Mouse (Mus musculus) kidney, embryonic 15.5 days (tissue): Measurements from ENCODE around the gene Crisp1. TPM values are rescaled to one million over a fixed set of nuclear protein-coding genes. Genes with fewer than 3 reads are reported as not detected.

Source experiments
- ATAC-seq: fragments of 200-750 bp; cut with Nextera tagmentation; replicated peaks from 2 replicates; pipeline ENCODE4 v1.8.0; 2017; ENCODE audit warnings: moderate TSS enrichment; ENCODE audit not compliant: low FRiP score
- H3K27ac ChIP-seq: fragments of 300-500 bp; sonication (generic); 2 replicates; pipeline ENCODE4 v1.5.1; 2015; ENCODE audit warnings: mild to moderate bottlenecking, inconsistent platforms
- H3K27me3 ChIP-seq: fragments of 300-500 bp; sonication (generic); 2 replicates; pipeline ENCODE4 v1.6.1; 2015; ENCODE audit warnings: inconsistent platforms
- H3K36me3 ChIP-seq: fragments of 300-500 bp; sonication (generic); 2 replicates; pipeline ENCODE4 v1.6.1; 2015; ENCODE audit warnings: inconsistent platforms
- H3K4me1 ChIP-seq: fragments of 300-500 bp; sonication (generic); 2 replicates; pipeline ENCODE4 v1.6.1; 2015; ENCODE audit warnings: inconsistent platforms
- H3K4me2 ChIP-seq: fragments of 300-500 bp; sonication (generic); 2 replicates; pipeline ENCODE4 v1.6.1; 2015; ENCODE audit warnings: moderate library complexity, mild to moderate bottlenecking, inconsistent platforms
- H3K4me3 ChIP-seq: fragments of 300-500 bp; sonication (generic); replicated peaks from 2 replicates; pipeline ENCODE4 v1.5.1; 2015; ENCODE audit warnings: mild to moderate bottlenecking, inconsistent platforms
- H3K9ac ChIP-seq: fragments of 300-500 bp; sonication (generic); 2 replicates; pipeline ENCODE4 v1.6.1; 2015; ENCODE audit warnings: mild to moderate bottlenecking, inconsistent platforms
- H3K9me3 ChIP-seq: fragments of 300-500 bp; sonication (generic); replicated peaks from 2 replicates; pipeline ENCODE4 v1.6.1; 2016; ENCODE audit warnings: inconsistent platforms
- WGBS: fragments of 180-500 bp; shearing (Covaris S2); methylation state at CpG from one replicate; pipeline ENCODE4 v1.1.7; 2015; ENCODE audit warnings: mixed read lengths; 5-methylcytosine and 5-hydroxymethylcytosine counted together
- polyA plus RNA-seq: library from polyadenylated mRNA; unstranded; fragments of >200 nt; fragmentation: Nextera tagmentation; extraction: Ambion mirVana; gene quantifications from 2 replicates; pipeline ENCODE4 v1.2.1, GENCODE M21; 2015

The Crisp1 gene
- polyA plus RNA-seq = 0.15 TPM in 1 of 2 replicates, not detected in the other

GRCm38 (mm10) chr17:40319062-40319461, at the start of gene Crisp1:
Crisp1 (minus strand) TSS chr17:40319207.
- Histone ChIP-seq H3K9ac (no peak within 1 kb of the TSS), H3K36me3 (no peaks in the 10 kb centered on the region), H3K27ac (no peak within 1 kb of the TSS), H3K4me3 (no peak within 1 kb of the TSS), H3K4me2 (no peak within 1 kb of the TSS), H3K27me3 (no peaks in the 10 kb centered on the region), H3K4me1 (no peaks in the 10 kb centered on the region), H3K9me3 (no peaks in the 10 kb centered on the region)
- ATAC-seq = no peak
- WGBS = 76% methylated on average over 2 of the region's 2 CpGs

GRCm38 (mm10) chr17:40342497-40343009, 23.5 kb upstream of the Crisp1 start:
- H3K4me3 ChIP-seq = no peak overlapping the region
- WGBS = 70% methylated on average over 3 of the region's 3 CpGs
- H3K4me2 ChIP-seq = no peak overlapping the region

GRCm38 (mm10) chr17:40285435-40285834, 33.6 kb downstream of the Crisp1 start:
- Histone ChIP-seq H3K36me3 (no peaks in the 10 kb centered on the region), H3K4me2 (no peak overlapping the region), H3K9ac (no peak overlapping the region), H3K4me1 (no peaks in the 10 kb centered on the region), H3K9me3 (no peaks in the 10 kb centered on the region), H3K27ac (no peak overlapping the region), H3K4me3 (no peak overlapping the region), H3K27me3 (no peaks in the 10 kb centered on the region)
- WGBS = 77% methylated on average over 2 of the region's 2 CpGs
- ATAC-seq = no peak

More at GRCm38 (mm10) chr17:40342497-40343009, 23.5 kb upstream of the Crisp1 start:
- no peaks in the 10 kb centered on the region for H3K36me3 ChIP-seq
- no peaks in the 10 kb centered on the region for H3K4me1 ChIP-seq
- H3K27ac ChIP-seq = no peak overlapping the region
- ATAC-seq = peak; percentile 80
- no peaks in the 10 kb centered on the region for H3K9me3 ChIP-seq
- H3K9ac ChIP-seq = no peak overlapping the region
- no peaks in the 10 kb centered on the region for H3K27me3 ChIP-seq

- Histone ChIP-seq H3K9me3 (no peaks in the 10 kb centered on the region), H3K27ac (no peak overlapping the region), H3K4me2 (no peak overlapping the region), H3K9ac (no peak overlapping the region), H3K4me3 (no peak overlapping the region), H3K4me1 (no peaks in the 10 kb centered on the region), H3K36me3 (no peaks in the 10 kb centered on the region), H3K27me3 (no peaks in the 10 kb centered on the region)
- no peak for ATAC-seq
- WGBS = 71% methylated on average over 1 of the region's 1 CpGs
Observed at GRCm38 (mm10) chr17:40275519-40275918, 43.5 kb downstream of the Crisp1 start.

- no peak overlapping the region for H3K4me2 ChIP-seq
- no peaks in the 10 kb centered on the region for H3K9me3 ChIP-seq
- H3K4me1 ChIP-seq = no peaks in the 10 kb centered on the region
- H3K9ac ChIP-seq = no peak overlapping the region
- H3K27ac ChIP-seq = no peak overlapping the region
- 66% methylated on average over 1 of the region's 1 CpGs for WGBS
- no peak overlapping the region for H3K4me3 ChIP-seq
- no peaks in the 10 kb centered on the region for H3K36me3 ChIP-seq
- H3K27me3 ChIP-seq = no peaks in the 10 kb centered on the region
- no peak for ATAC-seq
Observed at GRCm38 (mm10) chr17:40274906-40275470, 44.0 kb downstream of the Crisp1 start.

GRCm38 (mm10) chr17:40252487-40252886, 66.5 kb downstream of the Crisp1 start:
- Histone ChIP-seq H3K9me3 (no peaks in the 10 kb centered on the region), H3K36me3 (no peaks in the 10 kb centered on the region), H3K4me1 (no peaks in the 10 kb centered on the region), H3K27ac (no peak overlapping the region), H3K9ac (no peak overlapping the region), H3K27me3 (no peaks in the 10 kb centered on the region), H3K4me3 (no peak overlapping the region), H3K4me2 (no peak overlapping the region)
- ATAC-seq = no peak
- WGBS = 78% methylated on average over 1 of the region's 1 CpGs

Other genes starting within 250 kb of the Crisp1 start
- gene AC192777.2, start 223.8 kb downstream of the Crisp1 start, polyA plus RNA-seq = not detected in 2 replicates
- gene Pgk2, start 110.6 kb downstream of the Crisp1 start, polyA plus RNA-seq = not detected in 2 replicates
- gene Crisp3, start 76.9 kb downstream of the Crisp1 start, polyA plus RNA-seq = not detected in 2 replicates
- not detected in 2 replicates for gene Esp8, start 200.8 kb upstream of the Crisp1 start, polyA plus RNA-seq
- gene Esp6, start 242.3 kb upstream of the Crisp1 start, polyA plus RNA-seq = not detected in 2 replicates